Mouse (Mus musculus) kidney, postnatal 10 days (tissue): ENCODE data around the gene Rras2.

Source experiments
- DNase-seq: peaks from one replicate; pipeline ENCODE4 v3.0.0; 2021; ENCODE audit warnings: mixed read lengths

Rras2 gene

DNA sequence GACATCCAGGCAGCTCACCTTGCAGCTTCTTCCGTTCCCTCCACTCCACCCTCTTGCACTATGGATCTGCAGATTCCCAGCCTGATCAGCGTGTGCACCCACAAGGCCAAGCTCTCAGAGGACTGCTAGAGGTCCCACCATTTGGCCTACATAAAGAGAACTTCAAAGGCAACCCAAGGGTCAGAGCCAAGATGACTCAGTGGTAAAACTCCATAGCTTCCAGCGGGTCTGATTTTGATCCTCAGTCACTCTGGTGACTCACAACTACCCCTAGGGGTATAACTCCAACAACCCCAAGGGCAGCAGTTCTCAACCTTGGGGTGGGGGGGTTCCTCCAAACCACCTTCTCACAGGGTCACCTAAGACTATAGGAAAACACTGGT, 47.1 kb downstream of the Rras2 start:
- DNase-seq: no peak

DNA sequence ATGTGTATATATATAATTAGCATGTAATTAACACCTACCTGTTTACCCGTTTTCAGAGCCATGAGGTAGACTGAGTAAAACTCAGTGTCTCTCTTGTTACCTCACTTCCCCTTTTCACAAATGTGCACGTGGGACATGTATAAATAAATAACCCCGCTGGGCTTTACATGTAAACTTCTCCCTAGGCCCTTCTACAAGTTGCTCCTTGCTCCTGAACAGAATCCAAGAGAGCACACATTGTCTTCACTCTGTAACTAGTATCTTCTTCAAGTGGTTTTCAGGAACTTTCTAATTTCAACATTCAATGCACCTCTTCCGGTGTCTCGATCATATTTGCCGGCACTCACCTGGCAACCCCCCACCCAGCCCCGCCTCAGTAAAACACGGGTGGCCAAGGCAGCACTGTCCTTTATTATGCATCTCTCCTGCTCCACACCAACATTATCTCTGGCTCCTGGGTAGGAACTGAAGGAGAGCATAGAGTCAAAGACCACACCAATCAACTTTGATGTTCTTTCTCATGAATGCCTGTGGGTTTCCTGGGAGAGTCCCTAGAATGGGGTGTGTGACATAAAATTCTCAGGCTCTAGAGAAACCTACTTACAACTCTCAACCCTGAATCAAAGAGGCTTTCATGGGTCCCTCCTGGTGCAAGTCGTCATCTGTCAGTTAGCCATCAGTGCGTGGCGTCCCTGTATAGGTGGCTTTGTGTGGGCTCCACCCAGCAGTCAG, 47.7 kb downstream of the Rras2 start:
- no peak for DNase-seq

DNA sequence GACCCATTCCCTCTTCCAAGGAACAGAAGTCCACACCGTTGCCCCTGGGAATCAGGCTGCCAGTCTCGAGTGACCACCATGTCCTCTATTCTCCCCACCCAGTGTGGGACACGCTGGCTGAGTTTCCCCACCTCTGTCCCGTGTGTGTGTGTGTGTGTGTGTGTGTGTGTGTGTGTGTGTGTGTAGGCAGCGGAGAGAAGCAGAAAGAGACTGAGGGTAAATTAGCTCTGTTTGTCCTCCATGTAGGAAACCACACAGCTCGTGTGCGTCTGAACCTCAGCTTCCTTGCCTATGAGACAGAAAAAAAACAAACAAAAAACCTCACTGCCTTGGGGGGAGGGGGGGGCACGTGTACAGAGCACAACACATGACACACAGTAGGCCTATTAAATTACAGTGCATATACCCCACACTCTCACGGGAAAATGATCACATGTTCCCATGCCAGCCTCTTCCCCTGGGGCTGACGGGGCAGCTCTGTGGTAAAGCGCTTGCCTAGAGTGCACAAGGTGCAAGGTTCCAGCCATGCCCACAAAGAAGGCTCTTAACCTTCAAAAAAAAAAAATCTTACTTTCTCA, 48.5 kb downstream of the Rras2 start:
- no peak for DNase-seq

DNA sequence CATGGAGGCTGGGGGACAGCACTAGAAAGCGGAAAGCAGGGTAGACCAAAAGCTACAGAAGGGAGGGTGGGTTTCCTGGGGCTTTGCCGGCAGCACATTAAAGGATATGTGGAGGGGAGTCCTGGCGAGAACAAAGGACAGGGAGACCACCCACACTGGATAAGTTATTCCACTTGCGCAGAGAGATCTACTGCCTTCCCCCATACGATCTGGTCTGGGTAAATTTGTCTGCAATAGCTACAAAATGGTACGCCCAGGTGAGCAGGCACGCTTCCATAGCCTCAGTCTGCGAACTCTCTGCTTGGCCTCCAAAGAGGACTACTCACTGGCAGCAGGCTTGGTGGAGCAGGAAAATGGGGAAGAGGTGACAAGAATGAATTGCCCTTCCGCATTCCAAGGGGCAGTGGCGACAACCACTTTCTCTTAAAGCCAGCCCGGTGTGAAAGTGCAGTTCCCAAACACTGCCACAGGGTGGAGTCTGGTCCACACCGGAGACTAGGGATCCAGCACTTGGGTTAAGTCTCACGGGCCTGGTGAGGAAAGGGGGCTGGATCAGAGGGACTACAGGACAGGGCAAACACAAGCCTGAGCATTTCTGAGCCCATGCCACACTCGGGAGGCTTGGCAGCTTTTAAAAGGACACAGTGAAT, 50.9 kb downstream of the Rras2 start:
- peak; percentile 93 for DNase-seq

DNA sequence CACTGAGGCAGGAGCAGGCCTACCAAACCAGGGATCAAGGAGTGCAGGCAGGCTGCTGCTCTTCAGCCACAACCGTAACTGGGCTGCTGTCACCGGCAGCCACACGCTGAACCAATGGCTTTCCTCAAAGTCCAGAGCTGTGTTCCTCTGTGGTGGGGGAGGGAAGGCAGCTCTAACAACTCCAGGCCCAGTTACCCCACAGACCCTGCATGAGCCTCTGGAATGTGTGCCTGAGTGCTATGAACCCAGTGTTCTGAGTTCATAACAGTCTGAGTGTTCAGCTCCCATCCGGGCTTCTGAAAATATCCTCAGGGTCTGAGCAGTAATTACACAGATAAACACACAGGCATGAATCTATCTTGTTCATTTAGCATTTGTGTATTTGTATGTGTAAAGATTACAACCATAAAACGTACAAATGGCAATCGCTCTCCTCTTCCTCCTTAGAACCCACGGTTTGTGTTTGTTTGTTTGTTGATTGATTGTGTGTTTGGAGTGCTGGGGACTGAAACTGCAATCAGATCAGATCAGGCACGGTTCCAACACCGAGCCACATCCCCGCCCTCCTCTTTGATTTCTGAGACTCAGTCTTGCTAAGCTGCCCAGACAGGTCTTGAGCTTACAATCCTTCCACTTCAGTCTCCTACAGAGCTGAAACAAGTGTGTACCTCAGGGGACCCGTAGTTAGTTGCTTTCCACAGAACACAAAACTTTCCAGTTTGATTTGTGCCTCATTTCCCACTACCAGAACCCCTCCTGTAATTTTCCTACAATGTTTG, 52.0 kb downstream of the Rras2 start:
- DNase-seq: peak; percentile 39

DNA sequence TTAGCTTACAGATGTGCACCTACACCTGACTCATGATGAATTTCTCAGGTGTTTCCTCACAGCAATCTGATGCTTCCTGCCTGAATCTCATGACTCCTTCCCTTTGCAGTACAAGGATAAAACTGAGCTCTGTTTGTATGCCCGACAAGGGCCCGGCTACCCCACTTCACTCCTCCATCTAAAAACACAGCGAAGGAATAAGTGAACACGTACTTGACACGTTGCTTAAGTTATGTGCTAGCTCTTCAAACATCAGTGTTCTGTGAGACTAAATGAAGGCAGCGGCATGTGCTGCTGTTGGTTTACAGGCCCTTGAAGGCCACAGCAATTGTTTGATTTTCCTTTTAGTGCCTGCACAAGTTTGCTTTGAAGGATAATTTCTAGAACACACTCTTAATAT, 53.6 kb downstream of the Rras2 start:
- no peak for DNase-seq

DNA sequence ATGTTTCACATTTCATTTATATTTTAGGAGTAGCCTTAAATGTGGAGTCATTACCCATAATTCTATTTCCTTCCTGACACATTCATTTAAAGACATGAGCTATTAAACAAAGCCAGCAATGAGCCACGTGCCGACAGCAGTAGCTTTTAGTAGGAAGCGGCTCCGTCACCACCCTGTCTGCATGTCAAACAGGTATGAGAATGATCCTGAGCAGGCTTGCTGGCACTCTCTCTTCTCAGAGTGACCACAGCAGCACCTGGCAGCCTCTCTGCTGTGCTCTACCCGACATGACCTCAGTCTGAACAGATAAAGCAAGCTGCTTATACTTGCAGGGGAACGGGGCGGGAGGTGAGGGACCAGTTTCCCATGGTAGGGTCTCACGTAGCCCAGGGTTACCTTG, 54.0 kb downstream of the Rras2 start:
- no peak for DNase-seq

DNA sequence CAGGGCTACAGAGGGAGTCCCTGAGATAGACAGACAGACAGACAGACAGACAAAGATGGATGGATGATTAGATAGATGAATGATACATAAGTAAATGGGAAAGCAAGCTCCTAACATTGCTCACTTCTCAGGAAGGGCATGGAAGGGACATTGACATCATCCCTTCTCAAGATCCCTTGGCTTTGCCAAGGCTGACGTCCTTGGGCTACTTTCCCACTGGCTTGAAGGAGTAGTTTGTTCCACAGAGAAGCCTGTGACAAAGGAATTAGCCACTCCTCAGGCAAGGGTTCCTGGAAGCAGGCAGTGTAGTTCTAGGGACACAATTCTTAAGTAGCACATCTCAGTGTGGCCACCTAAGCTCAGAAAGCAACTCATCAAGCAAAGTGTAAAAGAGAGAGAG, 55.1 kb downstream of the Rras2 start:
- DNase-seq: no peak

DNA sequence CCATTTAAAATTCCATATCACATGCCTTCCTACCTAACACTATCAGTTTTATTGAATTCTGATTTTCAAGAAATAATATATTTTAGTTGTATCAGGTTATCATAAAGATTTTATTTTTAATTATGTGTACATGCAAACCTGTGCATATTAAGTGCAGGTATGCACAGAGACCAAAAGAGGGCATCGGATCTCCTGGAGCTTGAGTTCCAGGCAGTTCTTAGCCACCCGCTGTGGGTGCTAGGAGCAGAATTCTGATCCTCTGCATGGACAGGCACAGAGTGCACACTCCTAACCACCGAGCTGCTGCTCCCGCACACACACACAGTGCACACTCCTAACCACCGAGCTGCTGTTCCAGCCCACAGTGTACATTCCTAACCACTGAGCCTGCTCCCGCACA, 57.1 kb downstream of the Rras2 start:
- no peak for DNase-seq

DNA sequence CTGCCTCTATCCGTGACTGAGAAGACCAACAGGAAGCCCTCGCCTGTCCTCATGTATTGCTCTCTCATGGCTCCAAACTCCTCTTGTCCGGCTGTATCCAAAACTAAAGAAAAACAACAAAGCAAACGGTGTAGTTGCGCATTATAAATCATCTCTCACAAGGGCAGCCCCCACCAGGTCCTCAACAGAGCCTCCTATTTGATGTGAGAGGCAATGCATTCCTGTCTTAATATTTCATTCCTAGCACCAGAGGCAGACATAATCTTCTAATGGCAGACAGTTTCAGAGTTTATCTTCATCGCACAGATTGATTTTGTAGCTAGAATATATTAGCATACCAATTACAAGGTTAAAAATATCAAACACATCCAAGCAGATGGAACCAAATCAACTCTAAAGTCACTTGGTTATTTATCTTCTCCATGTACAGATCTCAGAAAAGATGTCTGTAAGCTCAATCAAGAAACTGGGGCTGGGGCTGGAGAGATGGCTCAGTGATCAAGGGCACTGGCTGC, 58.6 kb downstream of the Rras2 start:
- DNase-seq: no peak

DNA sequence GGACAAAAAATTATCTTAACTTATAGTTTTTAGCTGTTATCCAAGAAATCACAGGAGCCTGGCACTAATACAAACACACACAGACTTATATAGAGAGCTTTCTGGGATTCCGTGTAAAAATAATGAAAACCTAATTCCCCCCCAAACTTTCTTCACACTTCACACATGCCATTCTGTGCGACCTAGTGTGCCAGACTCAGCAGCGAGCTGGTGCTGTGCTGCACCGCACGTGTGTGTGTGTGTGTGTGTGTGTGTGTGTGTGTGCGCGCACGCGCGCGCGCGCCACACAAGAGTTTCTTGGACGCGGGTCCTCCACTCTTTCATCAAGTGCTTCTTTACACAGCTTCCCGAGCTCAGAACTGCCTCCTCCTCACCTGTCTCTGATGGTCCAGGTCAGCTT, 59.4 kb downstream of the Rras2 start:
- no peak for DNase-seq

DNA sequence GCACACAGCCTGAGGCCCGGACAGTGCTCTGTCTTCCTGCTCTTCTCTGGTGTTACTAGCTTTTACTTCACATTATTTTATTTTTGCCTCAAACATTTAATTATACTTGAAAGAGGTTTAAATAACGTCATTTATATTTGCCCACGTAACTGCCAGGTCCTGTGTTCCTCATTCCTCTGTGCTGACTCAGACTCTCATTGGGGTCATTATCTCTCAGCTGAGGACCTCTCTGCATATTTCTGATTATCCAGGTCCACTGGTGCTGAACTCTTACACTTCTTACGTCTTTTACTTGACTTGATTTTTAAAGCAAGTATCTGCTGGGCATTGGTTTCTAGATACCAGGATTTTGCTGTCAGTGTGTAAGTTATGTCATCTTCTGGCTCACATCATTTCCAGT, 63.9 kb downstream of the Rras2 start:
- no peak for DNase-seq

DNA sequence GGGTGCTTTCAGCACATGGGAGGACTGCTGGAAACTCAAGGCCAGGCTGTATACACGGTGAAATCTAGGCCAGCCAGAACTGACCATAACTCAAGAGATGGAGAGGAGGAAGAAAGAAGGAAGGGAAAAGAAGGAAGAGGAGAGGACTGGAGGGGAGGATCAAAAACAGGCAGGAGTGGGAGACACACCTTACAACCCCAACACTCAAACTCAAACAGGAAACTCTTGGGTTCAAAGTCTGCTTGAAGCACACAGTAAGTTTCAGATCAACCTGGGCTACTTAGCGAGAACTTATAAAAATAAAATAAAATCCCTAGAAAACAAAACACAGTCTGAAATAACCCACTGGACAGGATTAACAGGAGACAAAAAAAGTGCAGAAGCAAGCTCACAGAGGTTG, 71.8 kb downstream of the Rras2 start:
- DNase-seq: no peak

DNA sequence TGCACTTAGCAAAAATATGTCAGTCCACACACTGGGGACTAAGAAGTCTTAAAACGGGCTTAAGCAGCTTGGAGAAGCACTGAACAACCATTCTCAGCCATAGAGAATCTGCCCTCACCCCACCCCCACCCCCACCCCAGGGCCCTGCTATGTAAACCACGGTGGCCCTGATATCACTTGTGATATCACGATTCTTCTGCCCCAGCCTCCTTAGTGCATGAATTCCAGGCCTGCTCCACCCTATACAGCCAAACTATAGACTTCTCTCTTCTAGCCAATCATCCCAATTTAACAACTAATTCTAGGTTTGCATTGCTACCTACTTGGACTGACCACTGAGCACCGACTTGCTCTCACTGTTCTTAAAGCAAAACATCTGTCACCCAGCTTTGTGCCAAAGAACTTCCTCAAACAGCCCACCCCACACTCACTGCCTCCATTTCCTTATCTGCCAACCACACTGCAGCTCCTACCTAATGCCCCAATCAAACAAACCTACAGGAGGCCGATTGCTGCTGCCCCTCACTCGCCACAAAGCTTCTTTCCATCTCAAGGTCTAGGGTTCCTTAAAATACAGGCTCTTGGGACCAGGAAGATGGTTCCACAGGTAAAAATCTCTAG, 73.5 kb downstream of the Rras2 start:
- no peak for DNase-seq

DNA sequence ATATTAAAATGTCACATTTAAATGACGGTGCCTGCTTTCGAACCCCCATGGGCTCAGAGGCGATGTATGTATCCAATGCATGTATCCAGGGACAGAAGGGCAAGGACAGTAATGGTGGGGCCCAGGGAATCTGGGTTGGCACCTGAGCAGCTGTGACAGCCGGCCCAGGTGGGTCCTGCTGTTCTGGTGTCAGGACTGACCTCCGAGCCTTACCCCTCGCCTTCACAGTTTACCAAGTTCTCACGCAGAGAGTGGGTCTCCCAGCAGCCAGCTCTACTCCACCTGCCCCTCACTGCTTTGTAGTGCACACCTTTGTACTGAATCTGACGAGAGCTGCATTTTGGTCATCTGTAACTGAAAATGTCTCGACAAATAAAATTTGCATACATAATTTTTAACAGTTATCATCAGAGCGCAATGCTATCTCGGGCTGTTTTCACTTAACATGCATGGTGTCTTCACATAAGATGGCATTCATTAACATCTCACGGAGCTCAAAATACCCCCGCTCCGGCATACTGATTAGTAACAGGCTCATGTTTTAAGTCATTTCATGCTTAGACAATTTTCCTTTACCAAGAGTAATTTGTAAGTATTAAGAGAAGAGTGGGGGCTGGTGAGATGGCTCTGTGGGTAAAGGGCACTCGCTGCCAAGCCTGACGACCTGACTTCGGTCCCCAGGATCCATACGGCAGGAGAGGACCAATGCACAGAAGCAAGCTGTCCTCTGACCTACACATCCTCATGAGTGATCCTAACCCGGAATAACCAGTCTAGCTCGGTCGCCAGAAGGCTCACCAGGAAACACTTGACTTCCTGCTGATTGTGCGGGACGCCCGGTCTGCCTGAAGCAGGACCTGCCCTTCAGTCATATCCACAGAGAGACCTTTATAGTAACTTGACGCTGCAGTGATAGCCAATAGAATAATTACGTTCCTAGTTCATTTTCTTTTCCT, 74.3 kb downstream of the Rras2 start:
- DNase-seq: no peak

DNA sequence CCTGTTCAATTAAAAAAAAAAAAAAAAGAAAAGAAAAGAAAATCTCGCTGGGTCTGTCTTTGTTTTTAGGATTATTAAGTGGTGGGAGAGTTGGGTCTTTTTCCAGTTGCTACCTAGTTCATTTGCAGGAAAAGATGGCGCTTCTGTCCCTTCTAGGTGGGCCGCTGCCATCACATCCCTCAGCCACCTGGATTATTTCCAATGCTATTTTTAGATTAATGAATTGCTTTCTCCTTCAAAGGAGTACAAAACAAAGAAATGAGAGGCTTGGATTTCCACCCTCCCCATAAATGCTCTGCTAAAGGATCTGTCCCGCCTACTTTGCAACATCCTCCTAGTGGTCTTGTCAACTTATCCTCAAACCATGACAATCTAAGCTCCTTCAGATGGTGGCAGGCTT, 76.2 kb downstream of the Rras2 start:
- no peak for DNase-seq

DNA sequence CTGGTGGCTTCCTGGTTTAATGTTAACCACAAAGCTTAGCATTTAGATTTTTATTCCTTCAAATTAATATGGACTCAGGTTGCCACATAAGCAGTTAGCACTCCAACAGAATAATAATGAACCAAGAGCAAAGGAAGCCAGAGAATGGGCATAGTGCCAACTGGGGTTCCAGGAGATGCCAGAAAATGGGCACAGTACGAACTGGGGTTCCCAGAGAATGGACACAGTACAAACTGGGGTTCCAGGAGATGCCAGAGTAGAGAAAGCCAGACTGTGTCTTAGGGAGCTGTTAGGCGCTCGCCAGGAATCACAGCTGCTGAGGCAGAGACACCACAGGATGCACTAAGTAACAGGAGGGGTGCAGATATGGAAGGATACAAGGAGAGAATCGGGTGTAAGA, 80.3 kb downstream of the Rras2 start:
- no peak for DNase-seq

DNA sequence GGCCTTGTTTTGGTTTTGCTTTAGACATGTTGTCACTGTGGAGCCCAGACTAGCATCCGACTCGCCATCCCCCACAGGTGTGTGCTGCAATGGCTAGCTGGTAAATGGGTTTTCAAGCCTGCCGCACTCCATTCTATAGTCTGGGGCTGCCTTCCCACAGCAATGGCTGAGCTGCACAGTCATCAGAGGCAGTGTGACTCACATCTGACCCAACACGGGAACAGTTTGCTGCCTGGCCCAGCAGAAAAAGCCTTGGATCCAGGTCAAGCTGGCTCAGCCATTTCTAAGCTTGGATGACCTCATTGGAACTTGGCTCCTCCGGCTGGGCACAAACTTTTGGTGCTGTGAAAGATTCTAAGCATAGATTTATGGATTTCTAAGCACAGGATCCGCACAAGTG, 88.0 kb downstream of the Rras2 start:
- DNase-seq: peak; percentile 47

DNA sequence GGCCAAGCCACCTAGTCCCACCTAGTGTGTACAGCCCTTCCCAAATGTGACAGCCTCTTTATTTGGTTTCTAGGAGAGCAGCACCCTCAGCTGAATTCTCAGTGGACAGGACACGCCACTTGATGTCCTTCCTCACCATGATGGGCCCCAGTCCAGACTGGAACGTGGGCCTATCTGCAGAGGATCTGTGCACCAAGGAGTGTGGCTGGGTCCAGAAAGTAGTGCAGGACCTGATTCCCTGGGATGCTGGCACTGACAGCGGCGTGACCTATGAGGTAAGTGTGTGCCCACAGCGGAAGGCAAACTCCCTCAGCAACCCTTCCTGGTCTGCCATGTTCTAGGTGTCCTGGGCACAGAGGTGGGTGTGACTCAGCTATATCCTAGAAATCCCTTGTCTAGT, 88.8 kb downstream of the Rras2 start:
- no peak for DNase-seq

DNA sequence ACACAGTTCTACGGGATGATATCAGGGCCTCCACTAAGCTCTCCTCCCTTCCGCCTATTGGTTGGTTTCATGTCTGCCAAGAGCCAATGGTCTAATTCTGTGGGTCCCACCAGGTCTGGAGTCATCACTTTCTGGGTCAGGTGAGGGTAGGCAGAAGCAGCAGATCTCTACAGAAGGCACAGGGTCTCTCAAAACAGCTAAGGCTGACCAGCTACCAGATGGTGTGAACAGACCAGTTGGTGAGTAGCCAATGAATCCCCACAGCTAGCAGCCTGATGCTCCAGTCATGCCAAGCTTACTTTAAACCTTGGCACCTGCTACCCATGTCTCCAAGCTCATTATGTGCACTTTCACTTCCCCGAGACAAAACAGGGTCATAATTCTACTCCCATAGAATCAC, 90.2 kb downstream of the Rras2 start:
- no peak for DNase-seq

DNA sequence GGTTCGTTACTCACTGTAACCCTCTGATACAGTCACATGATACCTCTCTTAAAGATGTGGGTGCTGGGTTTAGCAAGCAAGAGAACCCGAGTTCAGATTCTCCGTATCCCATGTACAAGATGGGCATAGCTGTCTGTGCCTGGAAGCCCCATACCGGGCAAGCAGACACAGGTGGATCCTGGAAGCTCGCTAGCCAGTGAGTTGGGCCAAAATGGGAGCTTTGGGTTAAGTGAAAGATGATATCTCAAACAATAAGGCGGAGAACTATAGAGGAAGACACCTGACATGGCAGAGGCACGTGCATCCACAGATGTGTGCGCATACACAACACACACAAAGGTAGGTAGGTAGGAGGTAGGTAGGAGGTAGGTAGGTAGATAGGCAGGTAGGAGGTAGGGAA, 90.7 kb downstream of the Rras2 start:
- DNase-seq: no peak

DNA sequence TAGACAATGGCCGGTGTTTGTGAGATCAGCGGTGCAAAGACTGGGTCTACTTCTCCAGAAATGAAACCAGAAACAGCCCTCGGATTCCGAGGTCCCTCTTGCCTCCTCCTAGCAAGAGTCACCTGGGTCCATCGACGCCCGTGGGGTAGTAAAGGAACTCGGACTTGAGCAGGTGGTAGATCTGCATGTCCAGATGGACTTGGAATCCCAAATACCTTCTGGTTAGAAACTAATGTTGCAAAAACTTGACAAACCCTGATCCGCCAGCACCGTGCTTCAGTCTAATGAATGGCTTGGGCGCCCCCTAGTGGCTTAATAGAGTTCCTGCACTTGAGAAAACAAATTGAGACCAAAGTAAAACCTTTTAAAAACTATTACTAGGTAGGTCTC, 96.9 kb downstream of the Rras2 start:
- DNase-seq: peak; percentile 83
